Mouse (Mus musculus) testis, adult 2 months (tissue): Measurements from ENCODE around the gene Cdca8.
"Not testable (repeated sequence)": the region's sequence is repeated elsewhere in the genome, so short reads cannot be mapped to it uniquely, and the experiment has no call there.

Experiments
- CTCF ChIP-seq: fragments of 200-500 bp; IDR thresholded peaks from 2 replicates; pipeline ENCODE4 v1.5.1; 2012; ENCODE audit warnings: low read depth, mild to moderate bottlenecking, inconsistent platforms, low read length, moderate library complexity; ENCODE audit not compliant: control insufficient read depth, insufficient read depth, insufficient replicate concordance
- POLR2A ChIP-seq: fragments of 200-500 bp; IDR thresholded peaks from 2 replicates; pipeline ENCODE4 v1.6.1; 2012; ENCODE audit warnings: low read depth, mild to moderate bottlenecking, inconsistent platforms, low read length, moderate library complexity; ENCODE audit not compliant: control insufficient read depth

DNA sequence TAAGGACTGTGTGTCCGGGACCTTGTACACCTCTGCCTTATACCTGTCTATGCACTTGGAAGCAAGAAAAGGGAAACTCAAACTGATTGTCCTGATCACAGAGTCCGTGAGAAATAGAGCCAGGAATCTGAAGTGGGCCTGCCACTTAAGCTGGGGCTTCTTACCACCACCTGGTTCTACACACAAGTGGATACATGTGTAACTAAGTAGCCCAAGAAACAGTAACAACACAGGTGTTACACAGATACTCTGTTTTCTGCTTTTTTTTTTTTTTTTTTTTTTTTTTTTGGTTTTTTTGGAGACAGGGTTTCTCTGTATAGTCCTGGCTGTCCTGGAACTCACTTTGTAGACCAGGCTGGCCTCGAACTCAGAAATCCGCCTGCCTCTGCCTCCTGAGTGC, at the start of gene Cdca8:
- not testable (repeated sequence) for TF ChIP-seq CTCF, POLR2A
